Mouse (Mus musculus): ENCODE results near the gene Gpr135. TPM values are rescaled to one million over a fixed set of nuclear protein-coding genes. Genes with fewer than 3 reads are reported as not detected.
"Not testable (repeated sequence)": the region's sequence is repeated elsewhere in the genome, so short reads cannot be mapped to it uniquely, and the experiment has no call there.

Gpr135 gene
- polyA plus RNA-seq, 1 experiment = 0.24 TPM

- DNase-seq (ENCODE audit: low read depth, low spot score) = no peak
- 24% methylated on average over 6 of the region's 6 CpGs for WGBS
These were observed 17.1 kb downstream of the Gpr135 start for GRCm38 (mm10) chr12:72053851-72054250.

- DNase-seq (ENCODE audit: low read depth, low spot score) = no peak
- 30% methylated on average over 6 of the region's 6 CpGs for WGBS
These were observed 17.6 kb downstream of the Gpr135 start for GRCm38 (mm10) chr12:72053303-72053702.

GRCm38 (mm10) chr12:72052571-72052970 lies 18.4 kb downstream of the Gpr135 start:
- DNase-seq (ENCODE audit: low read depth, low spot score) = no peak
- WGBS = 81% methylated on average over 6 of the region's 6 CpGs

DNA sequence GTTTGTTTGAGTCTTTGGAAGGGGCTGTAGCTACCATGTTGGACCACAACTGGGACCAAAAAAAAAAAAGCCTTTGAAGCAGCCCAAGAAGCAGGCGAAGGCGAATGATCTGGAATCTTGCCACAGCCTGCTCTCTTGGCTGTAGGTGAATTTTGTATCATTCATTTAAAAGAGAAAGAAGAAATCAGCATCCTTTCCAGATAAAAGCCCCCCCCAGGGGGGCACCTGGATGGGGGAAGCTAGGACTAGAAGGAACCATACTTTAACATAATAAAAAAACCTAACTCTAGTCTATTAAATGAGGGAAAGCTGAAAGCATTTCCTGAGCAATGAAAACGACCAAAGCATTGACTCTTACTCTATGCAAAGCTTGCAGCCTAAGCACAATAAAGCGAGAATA lies 20.1 kb downstream of the Gpr135 start:
- WGBS = 90% methylated on average over 4 of the region's 4 CpGs

DNA sequence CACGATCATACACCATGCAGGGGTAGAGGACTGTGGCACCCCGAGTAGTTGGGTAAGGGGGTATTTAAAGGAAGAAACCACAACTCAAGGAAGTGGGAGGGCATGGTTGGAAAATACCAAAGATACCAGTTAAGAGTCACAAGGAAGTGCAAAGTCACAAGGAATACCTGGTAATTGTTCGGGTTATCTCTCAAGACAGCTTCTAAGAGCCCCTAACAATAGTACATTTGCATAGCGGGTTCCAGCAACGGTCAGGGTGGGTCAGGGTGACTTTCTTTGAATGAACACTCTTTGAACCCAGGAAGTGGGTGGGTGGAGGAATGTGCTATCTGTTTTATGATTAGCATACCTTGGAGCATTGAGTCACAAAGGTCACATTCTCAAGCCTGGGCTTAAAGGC lies 20.8 kb downstream of the Gpr135 start:
- not testable (repeated sequence) for DNase-seq (ENCODE audit: low read depth, low spot score)
- WGBS = 85% methylated on average over 5 of the region's 5 CpGs

More for the DNA sequence above, 20.1 kb downstream of the Gpr135 start:
- DNase-seq (ENCODE audit: low read depth, low spot score) = no peak

GRCm38 (mm10) chr12:72047513-72047912 lies 23.4 kb downstream of the Gpr135 start:
- no peak for DNase-seq (ENCODE audit: low read depth, low spot score)
- 0% methylated on average over 2 of the region's 2 CpGs for WGBS

GRCm38 (mm10) chr12:72041238-72041637 lies 29.7 kb downstream of the Gpr135 start:
- DNase-seq (ENCODE audit: low read depth, low spot score) = no peak
- WGBS = 88% methylated on average over 3 of the region's 3 CpGs

- DNase-seq (ENCODE audit: low read depth, low spot score) = no peak
- 75% methylated on average over 8 of the region's 8 CpGs for WGBS
These were observed 31.4 kb downstream of the Gpr135 start for GRCm38 (mm10) chr12:72039501-72039900.

- WGBS = 90% methylated on average over 2 of the region's 2 CpGs
- DNase-seq (ENCODE audit: low read depth, low spot score) = no peak
These were observed 32.1 kb downstream of the Gpr135 start for GRCm38 (mm10) chr12:72038866-72039265.

DNA sequence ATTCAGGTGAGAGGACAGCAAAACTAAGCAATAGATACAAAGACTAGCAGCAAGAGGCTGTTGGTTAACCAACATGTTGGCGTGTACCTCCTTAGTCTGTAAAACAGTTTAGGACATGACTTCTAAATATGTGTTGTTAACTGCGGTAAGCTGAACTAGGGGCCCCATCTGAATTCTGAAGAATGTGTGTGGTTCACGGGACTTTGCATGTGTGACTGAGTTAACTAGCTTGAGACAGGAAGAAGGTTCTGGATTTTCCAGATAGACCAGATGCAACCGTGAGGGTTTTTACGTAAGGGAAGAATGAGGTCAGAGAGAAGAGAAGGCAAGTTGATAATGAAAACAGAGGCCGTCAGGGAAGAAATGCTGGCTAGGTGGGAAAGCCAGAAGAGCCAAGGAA lies 33.9 kb downstream of the Gpr135 start:
- no peak for DNase-seq (ENCODE audit: low read depth, low spot score)
- WGBS = 82% methylated on average over 6 of the region's 6 CpGs

GRCm38 (mm10) chr12:72036097-72036661 lies 34.7 kb downstream of the Gpr135 start:
- no peak for DNase-seq (ENCODE audit: low read depth, low spot score)
- WGBS = 42% methylated on average over 9 of the region's 9 CpGs

- no peak for DNase-seq (ENCODE audit: low read depth, low spot score)
These were observed 39.1 kb downstream of the Gpr135 start for GRCm38 (mm10) chr12:72031794-72032193.

GRCm38 (mm10) chr12:72031171-72031570 lies 39.8 kb downstream of the Gpr135 start:
- 88% methylated on average over 5 of the region's 5 CpGs for WGBS

More at GRCm38 (mm10) chr12:72031794-72032193, 39.1 kb downstream of the Gpr135 start:
- 81% methylated on average over 6 of the region's 6 CpGs for WGBS

GRCm38 (mm10) chr12:72025275-72025795 lies 45.6 kb downstream of the Gpr135 start:
- 76% methylated on average over 6 of the region's 6 CpGs for WGBS
- no peak for DNase-seq (ENCODE audit: low read depth, low spot score)

More at GRCm38 (mm10) chr12:72031171-72031570, 39.8 kb downstream of the Gpr135 start:
- DNase-seq (ENCODE audit: low read depth, low spot score) = no peak

DNA sequence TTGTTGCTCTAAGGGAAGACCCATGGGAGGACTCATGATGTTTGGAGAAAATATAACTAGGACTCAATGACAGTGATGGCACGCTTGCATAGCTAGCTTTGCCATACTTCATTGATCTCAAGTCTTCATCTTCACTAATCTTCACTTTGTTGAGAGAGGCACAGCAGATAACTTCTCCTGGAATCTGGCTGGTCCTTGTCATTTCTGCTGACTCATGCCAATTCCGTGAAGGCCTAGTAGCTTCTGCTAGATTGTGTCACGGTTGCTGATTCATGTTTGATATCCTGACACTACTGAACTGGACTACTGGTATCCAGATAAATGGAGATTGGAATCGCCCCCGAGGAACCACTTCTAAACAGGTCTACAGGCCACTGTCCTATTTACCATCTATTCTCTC lies 47.4 kb downstream of the Gpr135 start:
- 96% methylated on average over 5 of the region's 5 CpGs for WGBS

DNA sequence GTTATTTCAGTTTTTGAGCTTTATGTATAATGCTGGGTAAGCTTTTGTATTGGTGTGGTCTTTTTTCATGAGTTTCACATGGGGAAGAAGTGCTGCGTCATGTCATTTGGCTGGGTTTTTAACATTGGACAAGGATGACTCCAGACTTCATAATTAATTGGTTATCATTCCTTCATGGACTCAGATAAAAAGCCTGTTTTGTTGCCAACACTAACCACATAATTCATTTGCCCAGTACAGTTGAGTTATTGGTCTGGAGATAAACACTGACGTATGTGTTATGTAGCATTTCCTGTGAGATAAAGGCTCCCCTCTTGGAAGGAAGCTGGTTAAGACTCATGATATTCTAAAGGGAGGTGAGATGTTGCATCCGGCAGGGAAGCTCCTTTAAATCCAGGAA lies 48.1 kb downstream of the Gpr135 start:
- DNase-seq (ENCODE audit: low read depth, low spot score) = no peak
- 88% methylated on average over 3 of the region's 3 CpGs for WGBS

More for the DNA sequence above, 47.4 kb downstream of the Gpr135 start:
- no peak for DNase-seq (ENCODE audit: low read depth, low spot score)

GRCm38 (mm10) chr12:72021543-72021942 lies 49.4 kb downstream of the Gpr135 start:
- no peak for DNase-seq (ENCODE audit: low read depth, low spot score)
- 33% methylated on average over 5 of the region's 5 CpGs for WGBS

DNA sequence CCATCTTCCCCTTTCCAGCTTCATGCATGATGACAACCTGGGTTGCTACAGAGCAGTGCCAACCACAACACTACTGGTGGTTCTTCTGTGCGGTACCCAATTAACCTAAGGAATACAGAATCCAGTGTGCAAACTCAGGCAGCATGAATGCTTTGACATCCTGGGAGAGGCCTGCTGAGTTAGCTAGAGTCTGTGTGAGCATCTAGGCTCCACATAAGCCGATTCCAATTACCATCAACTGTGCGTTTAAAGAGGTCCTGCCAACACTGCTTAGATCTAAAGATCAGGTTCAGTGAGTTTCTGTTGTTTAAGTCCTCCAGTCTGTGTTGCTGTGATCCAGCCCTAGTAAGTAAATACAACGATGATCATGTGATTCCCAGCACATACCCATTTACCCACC lies 50.6 kb downstream of the Gpr135 start:
- WGBS = 87% methylated on average over 4 of the region's 4 CpGs
- no peak for DNase-seq (ENCODE audit: low read depth, low spot score)
